13 mouse cellular contexts compared by ENCODE assay signal in the genomic region with DNA sequence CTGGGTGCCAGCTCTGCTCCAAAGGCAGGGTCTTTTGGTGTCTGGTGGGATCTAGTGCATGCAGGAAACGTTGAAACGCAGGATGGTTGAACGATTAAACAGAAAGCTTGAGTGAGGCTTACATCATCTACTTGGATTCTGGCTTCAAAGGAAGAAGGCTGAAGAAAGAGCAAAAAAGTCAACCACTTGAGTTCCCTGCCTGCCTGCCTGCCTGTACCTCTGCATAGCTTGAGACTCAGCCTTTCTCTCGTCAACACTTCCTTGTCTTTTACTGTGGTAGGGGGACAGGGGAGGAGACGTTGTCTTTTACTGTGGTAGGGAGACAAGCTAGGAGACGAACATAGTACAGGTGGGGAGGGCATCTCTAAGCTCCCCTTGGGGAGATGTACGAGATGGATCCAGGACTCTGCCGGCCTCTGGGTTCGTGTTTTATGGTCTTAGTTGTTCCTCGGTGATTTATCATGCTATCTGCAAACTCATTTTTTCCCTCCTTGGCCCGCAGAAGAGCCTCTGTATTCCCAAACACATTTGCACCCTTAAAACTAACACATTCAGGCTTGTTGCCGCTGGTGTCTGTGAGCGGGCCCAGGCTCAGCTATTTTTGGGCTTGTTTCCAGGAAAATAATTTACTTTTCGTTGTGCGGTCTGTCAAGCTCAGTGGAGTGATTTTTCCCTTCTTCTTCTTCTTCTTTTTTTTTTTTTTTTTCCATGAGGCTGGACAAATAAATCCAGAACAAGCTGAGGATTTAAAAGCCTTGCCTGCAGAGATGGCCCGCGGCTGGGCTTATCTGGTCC. TPM values are rescaled to one million over a fixed set of nuclear protein-coding genes. Genes with fewer than 3 reads are reported as not detected.
DNase-seq lines count a peak whose midpoint lies in the region; ATAC-seq and TF ChIP-seq lines count a peak whose summit lies in the region.
"Had no signal": no experiment of that assay in that cellular context is flagged by ENCODE, and none has a peak within 500 bp of the region (broad histone marks: within the 10 kb centered on the region; RNA-seq: fewer than 3 reads in every experiment).

No protein-coding gene starts in this region.

- TF ChIP-seq POLR2A in limb, embryonic 14.5 days (IDR thresholded peaks at IDR 0.05; ENCODE audit: borderline replicate concordance, extremely low read depth, insufficient read depth, insufficient read length), result no peak

- WGBS in forebrain, embryonic 16.5 days, result 57% methylated on average over 17 of the region's 17 CpGs
- WGBS in forebrain, embryonic 12.5 days, result 76% methylated on average over 17 of the region's 17 CpGs
- 11% methylated on average over 17 of the region's 17 CpGs for WGBS in lung, embryonic 15.5 days
- 33% methylated on average over 17 of the region's 17 CpGs for WGBS in limb, embryonic 14.5 days
- 34% methylated on average over 17 of the region's 17 CpGs for WGBS in stomach, embryonic 16.5 days

- H3K36me3 ChIP-seq in forebrain, embryonic 16.5 days (ENCODE audit: control insufficient read depth, insufficient read depth), result no peaks in the 10 kb centered on the region
- H3K36me3 ChIP-seq in forebrain, embryonic 12.5 days (replicated peaks), result no peaks in the 10 kb centered on the region
- no peaks in the 10 kb centered on the region for H3K36me3 ChIP-seq in lung, embryonic 15.5 days
- H3K36me3 ChIP-seq in limb, embryonic 14.5 days (ENCODE audit: control insufficient read depth, insufficient read depth, low read length), result no peaks in the 10 kb centered on the region
- no peaks in the 10 kb centered on the region for H3K36me3 ChIP-seq in stomach, embryonic 16.5 days (ENCODE audit: control insufficient read depth, insufficient read depth, low read length)

- no peak overlapping the region for H3K4me3 ChIP-seq in forebrain, embryonic 16.5 days (replicated peaks; ENCODE audit: low read length)
- no peak overlapping the region for H3K4me3 ChIP-seq in forebrain, embryonic 12.5 days (replicated peaks)
- no peak overlapping the region for H3K4me3 ChIP-seq in lung, embryonic 15.5 days
- no peak overlapping the region for H3K4me3 ChIP-seq in limb, embryonic 14.5 days (replicated peaks; ENCODE audit: low read length)
- H3K4me3 ChIP-seq in stomach, embryonic 16.5 days (replicated peaks; ENCODE audit: low read length), result no peak overlapping the region

- H3K4me2 ChIP-seq in forebrain, embryonic 16.5 days (ENCODE audit: low read length), result no peak overlapping the region
- H3K4me2 ChIP-seq in forebrain, embryonic 12.5 days, result no peak overlapping the region
- no peak overlapping the region for H3K4me2 ChIP-seq in lung, embryonic 15.5 days
- no peak overlapping the region for H3K4me2 ChIP-seq in limb, embryonic 14.5 days (replicated peaks; ENCODE audit: low read depth, low read length, severe bottlenecking)
- H3K4me2 ChIP-seq in stomach, embryonic 16.5 days (ENCODE audit: low read depth, low read length), result no peak overlapping the region

- no peaks in the 10 kb centered on the region for H3K27me3 ChIP-seq in forebrain, embryonic 16.5 days (replicated peaks; ENCODE audit: control insufficient read depth, insufficient read depth, low read length)
- peaks cover 4% of the 10 kb centered on the region; the same call in 1 of the 2 replicates for H3K27me3 ChIP-seq in forebrain, embryonic 12.5 days
- peaks cover 24% of the 10 kb centered on the region; the same call in 1 of the 2 replicates for H3K27me3 ChIP-seq in lung, embryonic 15.5 days
- H3K27me3 ChIP-seq in limb, embryonic 14.5 days (ENCODE audit: control insufficient read depth, insufficient read depth, low read length), result no peaks in the 10 kb centered on the region
- H3K27me3 ChIP-seq in stomach, embryonic 16.5 days (ENCODE audit: control insufficient read depth, insufficient read depth, low read length), result no peaks in the 10 kb centered on the region; the same call in 1 of the 2 replicates

- peak overlapping the region; percentile 67 for H3K27ac ChIP-seq in forebrain, embryonic 16.5 days (ENCODE audit: low read length)
- no peak overlapping the region for H3K27ac ChIP-seq in forebrain, embryonic 12.5 days
- H3K27ac ChIP-seq in lung, embryonic 15.5 days, result peak overlapping the region; percentile 51; the same call in 1 of the 2 replicates
- peak overlapping the region; percentile 10; the same call in 1 of the 2 replicates for H3K27ac ChIP-seq in limb, embryonic 14.5 days (replicated peaks; ENCODE audit: low read depth, low read length)
- peak overlapping the region; percentile 72 for H3K27ac ChIP-seq in stomach, embryonic 16.5 days (ENCODE audit: low read length)

- DNase-seq in lung, adult 18-20 months, result no peak
- peak; percentile 68 for DNase-seq in limb, embryonic 14.5 days (ENCODE audit: low spot score)
- no peak for DNase-seq in layer of hippocampus, adult 11-12 months (ENCODE audit: low spot score)
- no peak for DNase-seq in cerebellum, postnatal 25 days
- DNase-seq: adrenal gland, adult 8-10 months; cerebellum, postnatal 14 days; kidney, adult 18-20 months; liver; right cerebral cortex, postnatal 4 days had no signal

- ATAC-seq in forebrain, embryonic 16.5 days, result no peak
- ATAC-seq in forebrain, embryonic 12.5 days (ENCODE audit: low FRiP score), result no peak
- peak; percentile 50; the same call in 1 of the 2 replicates for ATAC-seq in lung, embryonic 15.5 days (ENCODE audit: borderline replicate concordance, extremely low read depth, low FRiP score, low TSS enrichment)
- peak; percentile 30; the same call in 1 of the 2 replicates for ATAC-seq in limb, embryonic 14.5 days (ENCODE audit: low FRiP score, low read depth)
- ATAC-seq in stomach, embryonic 16.5 days (ENCODE audit: insufficient read depth, low FRiP score), result peak; percentile 63; the same call in 1 of the 2 replicates

- H3K9ac ChIP-seq in forebrain, embryonic 16.5 days (replicated peaks; ENCODE audit: low read depth, low read length), result no peak overlapping the region
- no peak overlapping the region for H3K9ac ChIP-seq in forebrain, embryonic 12.5 days
- no peak overlapping the region for H3K9ac ChIP-seq in lung, embryonic 15.5 days
- H3K9ac ChIP-seq in limb, embryonic 14.5 days (ENCODE audit: low read depth, low read length, severe bottlenecking), result 0 out of 2 replicates have a peak overlapping the region, but pooled peaks have one; percentile 6
- H3K9ac ChIP-seq in stomach, embryonic 16.5 days (ENCODE audit: low read length), result no peak overlapping the region

- H3K9me3 ChIP-seq in forebrain, embryonic 16.5 days (ENCODE audit: control insufficient read depth, low read length), result no peaks in the 10 kb centered on the region; the same call in 1 of the 2 replicates
- no peaks in the 10 kb centered on the region for H3K9me3 ChIP-seq in forebrain, embryonic 12.5 days
- no peaks in the 10 kb centered on the region for H3K9me3 ChIP-seq in lung, embryonic 15.5 days
- no peaks in the 10 kb centered on the region for H3K9me3 ChIP-seq in limb, embryonic 14.5 days (ENCODE audit: control insufficient read depth, low read length)
- no peaks in the 10 kb centered on the region for H3K9me3 ChIP-seq in stomach, embryonic 16.5 days (replicated peaks; ENCODE audit: control insufficient read depth, low read length)

- H3K4me1 ChIP-seq in forebrain, embryonic 16.5 days (replicated peaks; ENCODE audit: control insufficient read depth, insufficient read depth, low read length), result peaks cover 10% of the 10 kb centered on the region
- H3K4me1 ChIP-seq in forebrain, embryonic 12.5 days, result 0 out of 2 replicates have a peak, but pooled peaks cover 5% of the 10 kb centered on the region
- H3K4me1 ChIP-seq in lung, embryonic 15.5 days, result peaks cover 25% of the 10 kb centered on the region
- peaks cover 12% of the 10 kb centered on the region; the same call in 1 of the 2 replicates for H3K4me1 ChIP-seq in limb, embryonic 14.5 days (ENCODE audit: control insufficient read depth, insufficient read depth, low read length)
- H3K4me1 ChIP-seq in stomach, embryonic 16.5 days (ENCODE audit: control insufficient read depth, insufficient read depth, low read length), result peaks cover 17% of the 10 kb centered on the region

RNA-seq across cellular contexts. Expression of gene Kcng1, which starts 39.0 kb away (rescaled TPM):
- 15.3 and 16.1 TPM in 2 replicates for polyA plus RNA-seq in forebrain, embryonic 16.5 days (2015; fragmentation: Nextera tagmentation; extraction: Ambion mirVana)
- 3.7 TPM in 2 replicates for polyA plus RNA-seq in forebrain, embryonic 12.5 days (2016; fragmentation: Nextera tagmentation; extraction: Ambion mirVana)
- 0.26 and 0.35 TPM in 2 replicates for polyA plus RNA-seq in lung, embryonic 15.5 days (2015; fragmentation: Nextera tagmentation; extraction: Ambion mirVana)
- 0.59 and 1.1 TPM in 2 replicates for polyA plus RNA-seq in limb, embryonic 14.5 days (2012; rRNA removed)
- polyA plus RNA-seq in limb, embryonic 14.5 days (2014; fragmentation: Nextera tagmentation; extraction: Ambion mirVana), result 0.78 and 1.1 TPM in 2 replicates
- 5.0 and 5.7 TPM in 2 replicates for polyA plus RNA-seq in stomach, embryonic 16.5 days (2015; fragmentation: Nextera tagmentation; extraction: Ambion mirVana)

Comparison
In these comparisons a context has a peak if more than half of its experiments do, and no peak if none do; other contexts are left out.
1. ATAC-seq: peak in lung, embryonic 15.5 days (single experiment), limb, embryonic 14.5 days (single experiment) and stomach, embryonic 16.5 days (single experiment); none in forebrain, embryonic 16.5 days (single experiment) and forebrain, embryonic 12.5 days (single experiment).